In the genomic region with DNA sequence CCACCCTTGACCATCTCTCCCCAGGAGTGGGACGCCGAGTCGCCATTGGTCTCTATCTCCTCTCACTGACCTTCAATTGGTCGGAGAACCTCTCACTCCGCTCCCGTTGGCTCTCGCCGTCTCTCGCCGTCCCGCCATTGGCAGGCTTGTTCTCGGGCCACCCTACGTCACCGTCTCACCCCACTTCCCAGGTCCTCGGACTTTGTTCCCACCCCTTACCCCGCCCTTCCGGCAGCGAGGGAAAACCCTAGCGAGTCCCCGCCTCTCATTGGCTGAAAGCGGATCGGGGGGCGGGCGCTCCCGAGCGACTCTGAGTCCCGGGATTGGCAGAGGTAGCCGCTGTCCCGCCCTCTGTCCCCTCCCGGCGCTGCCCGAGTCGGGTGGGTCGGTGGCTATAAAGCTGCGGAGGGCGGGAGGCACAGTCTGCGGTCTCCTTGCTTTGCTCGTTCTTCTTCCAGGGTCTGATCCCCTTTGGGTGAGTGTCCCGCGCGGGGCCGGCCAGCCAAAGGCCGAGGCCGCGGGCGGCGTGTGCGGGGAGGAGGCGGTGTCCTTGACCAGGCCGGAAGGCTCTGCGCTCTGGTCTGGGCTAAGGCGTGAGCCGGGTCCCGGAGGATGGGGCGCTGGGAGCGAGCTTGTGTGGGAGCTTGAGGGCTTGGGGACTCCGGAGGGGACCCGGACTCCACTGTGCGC, we compare ENCODE assay signal across 8 mouse cellular contexts. TPM values are rescaled to one million over a fixed set of nuclear protein-coding genes. Genes with fewer than 3 reads are reported as not detected.
DNase-seq lines count a peak whose midpoint lies in the region; ATAC-seq lines count a peak whose summit lies in the region.

A gene (plus strand): TSS at position 341 of the 690 bp plus-strand sequence.

- H3K9me3 ChIP-seq in heart, embryonic 10.5 days, result no peaks in the 10 kb centered on the region
- no peaks in the 10 kb centered on the region for H3K9me3 ChIP-seq in kidney, embryonic 15.5 days (replicated peaks)

- peak within 1 kb of the TSS; percentile 71 for H3K4me2 ChIP-seq in kidney, embryonic 15.5 days

- peak; percentile 96 to 97 for DNase-seq in B cell, adult 2 months
- DNase-seq in brain, adult 2 months (ENCODE audit: low read depth, low spot score), result peak; percentile 100
- peak; percentile 100 for DNase-seq in heart, embryonic 10.5 days (ENCODE audit: low spot score)
- peak; percentile 99 for DNase-seq in liver
- peak; percentile 97 to 98 for DNase-seq in spleen, postnatal 4 days (ENCODE audit: low spot score in 2 of 2)

- H3K27me3 ChIP-seq in heart, embryonic 10.5 days (ENCODE audit: insufficient read depth, poor library complexity, severe bottlenecking), result no peaks in the 10 kb centered on the region
- H3K27me3 ChIP-seq in kidney, embryonic 15.5 days, result no peaks in the 10 kb centered on the region

- WGBS in heart, embryonic 10.5 days, result under 1% methylated on average over 59 of the region's 59 CpGs
- under 1% methylated on average over 59 of the region's 59 CpGs for WGBS in kidney, embryonic 15.5 days

- peak within 1 kb of the TSS; percentile 98 for H3K27ac ChIP-seq in heart, embryonic 10.5 days
- H3K27ac ChIP-seq in kidney, embryonic 15.5 days, result peak within 1 kb of the TSS; percentile 99

- H3K4me3 ChIP-seq in heart, embryonic 10.5 days, result peak within 1 kb of the TSS; percentile 90
- peak within 1 kb of the TSS; percentile 97 for H3K4me3 ChIP-seq in kidney, embryonic 15.5 days (replicated peaks)

- peak; percentile 99 for ATAC-seq in erythroblast, adult 5-6 weeks (replicated peaks; ENCODE audit: low FRiP score, poor library complexity, severe bottlenecking)
- ATAC-seq in kidney, embryonic 15.5 days (replicated peaks; ENCODE audit: low FRiP score), result peak; percentile 99
- ATAC-seq in monocyte, adult 5-6 weeks (replicated peaks; ENCODE audit: insufficient number of reproducible peaks, low FRiP score, low TSS enrichment, poor library complexity, severe bottlenecking), result peak; percentile 100

- H3K36me3 ChIP-seq in heart, embryonic 10.5 days, result 0 out of 2 replicates have a peak, but pooled peaks cover 3% of the 10 kb centered on the region
- peaks cover 12% of the 10 kb centered on the region; the same call in 1 of the 2 replicates for H3K36me3 ChIP-seq in kidney, embryonic 15.5 days

- H3K4me1 ChIP-seq in heart, embryonic 10.5 days, result peaks cover 10% of the 10 kb centered on the region; the same call in 1 of the 2 replicates
- peaks cover 27% of the 10 kb centered on the region for H3K4me1 ChIP-seq in kidney, embryonic 15.5 days

- H3K9ac ChIP-seq in kidney, embryonic 15.5 days, result peak within 1 kb of the TSS; percentile 94

RNA-seq across cellular contexts. Expression of the gene that starts here (rescaled TPM):
- 6.5 and 11.5 TPM in 2 replicates for total RNA-seq in erythroblast, adult 5-6 weeks (2015; ENCODE audit: low replicate concordance)
- 5.1 and 7.1 TPM in 2 replicates for total RNA-seq in erythroblast, adult 5-6 weeks (2017; ENCODE audit: low replicate concordance)
- polyA plus RNA-seq in heart, embryonic 10.5 days (2016; fragmentation: Nextera tagmentation; extraction: Ambion mirVana), result 141 and 143 TPM in 2 replicates
- polyA plus RNA-seq in kidney, embryonic 15.5 days (2015; fragmentation: Nextera tagmentation; extraction: Ambion mirVana), result 179 and 188 TPM in 2 replicates
- total RNA-seq in monocyte, adult 5-6 weeks (2017), result 42.9 to 60.0 TPM (median 53.2 TPM) in 3 replicates

Comparison
In these comparisons a context has a peak if more than half of its experiments do, and no peak if none do; other contexts are left out.
1. Peak in every context shown above with its lines: DNase-seq, ATAC-seq, H3K4me3 ChIP-seq and H3K27ac ChIP-seq.